Mouse (Mus musculus) stomach, embryonic 14.5 days (tissue): Measurements from ENCODE around the gene Lim2. TPM values are rescaled to one million over a fixed set of nuclear protein-coding genes. Genes with fewer than 3 reads are reported as not detected.

Source experiments
- ATAC-seq: fragments of 200-750 bp; cut with Nextera tagmentation; 2 replicates; pipeline ENCODE4 v1.8.0; 2017; ENCODE audit warnings: low read depth, moderate TSS enrichment; ENCODE audit not compliant: insufficient number of reproducible peaks, insufficient read depth, low FRiP score
- H3K27ac ChIP-seq: fragments of 300-500 bp; sonication (generic); 2 replicates; pipeline ENCODE4 v1.5.1; 2014; ENCODE audit warnings: mild to moderate bottlenecking, low read length, moderate library complexity, mixed read lengths
- H3K27me3 ChIP-seq: fragments of 300-500 bp; sonication (generic); 2 replicates; pipeline ENCODE4 v1.6.1; 2014; ENCODE audit warnings: low read length, control low read depth, mixed read lengths; ENCODE audit not compliant: control insufficient read depth, insufficient read depth
- H3K36me3 ChIP-seq: fragments of 300-500 bp; sonication (generic); 2 replicates; pipeline ENCODE4 v1.6.1; 2014; ENCODE audit warnings: mild to moderate bottlenecking, control low read depth, low read length, moderate library complexity, mixed read lengths; ENCODE audit not compliant: control insufficient read depth, insufficient read depth
- H3K4me1 ChIP-seq: fragments of 300-500 bp; sonication (generic); 2 replicates; pipeline ENCODE4 v1.6.1; 2014; ENCODE audit warnings: low read length, control low read depth, mixed read lengths; ENCODE audit not compliant: control insufficient read depth, insufficient read depth
- H3K4me2 ChIP-seq: fragments of 300-500 bp; sonication (generic); replicated peaks from 2 replicates; pipeline ENCODE4 v1.6.1; 2014; ENCODE audit warnings: low read depth, low read length, control low read depth
- H3K4me3 ChIP-seq: fragments of 300-500 bp; sonication (generic); 2 replicates; pipeline ENCODE4 v1.5.1; 2014; ENCODE audit warnings: low read depth, low read length, control low read depth
- H3K9ac ChIP-seq: fragments of 300-500 bp; sonication (generic); replicated peaks from 2 replicates; pipeline ENCODE4 v1.6.1; 2014; ENCODE audit warnings: low read depth, mild to moderate bottlenecking, control low read depth, low read length, moderate library complexity, mixed read lengths
- H3K9me3 ChIP-seq: fragments of 300-500 bp; sonication (generic); 2 replicates; pipeline ENCODE4 v1.6.1; 2016; ENCODE audit warnings: low read depth, low read length, control low read depth; ENCODE audit not compliant: control insufficient read depth
- WGBS: fragments of 180-500 bp; shearing (Covaris S2); extraction: QIAGEN DNeasy Blood & Tissue Kit; methylation state at CpG from one replicate; pipeline ENCODE4 v1.1.7; 2014; 5-methylcytosine and 5-hydroxymethylcytosine counted together
- polyA plus RNA-seq: library from polyadenylated mRNA; unstranded; fragments of >200 nt; fragmentation: Nextera tagmentation; extraction: Ambion mirVana; gene quantifications from 2 replicates; pipeline ENCODE4 v1.2.1, GENCODE M21; 2014

The Lim2 gene
- polyA plus RNA-seq, 1 experiment from 2014 or later, result not detected

GRCm38 (mm10) chr7:43451726-43452125 is 24.3 kb downstream of the Lim2 start:
- Histone ChIP-seq H3K9me3 (no peaks in the 10 kb centered on the region), H3K4me1 (no peaks in the 10 kb centered on the region), H3K9ac (no peak overlapping the region), H3K27me3 (no peaks in the 10 kb centered on the region), H3K27ac (no peak overlapping the region), H3K4me3 (no peak overlapping the region), H3K36me3 (peaks cover 21% of the 10 kb centered on the region), H3K4me2 (no peak overlapping the region)
- no peak for ATAC-seq
- 91% methylated on average over 11 of the region's 11 CpGs for WGBS

GRCm38 (mm10) chr7:43452609-43453008 is 25.1 kb downstream of the Lim2 start:
- no peak overlapping the region for H3K4me3 ChIP-seq
- H3K27me3 ChIP-seq, result no peaks in the 10 kb centered on the region
- no peaks in the 10 kb centered on the region for H3K4me1 ChIP-seq
- H3K9ac ChIP-seq, result no peak overlapping the region
- H3K9me3 ChIP-seq, result no peaks in the 10 kb centered on the region
- H3K27ac ChIP-seq, result no peak overlapping the region
- WGBS, result 35% methylated on average over 4 of the region's 4 CpGs
- peaks cover 21% of the 10 kb centered on the region for H3K36me3 ChIP-seq
- H3K4me2 ChIP-seq, result no peak overlapping the region
- ATAC-seq, result no peak

GRCm38 (mm10) chr7:43453599-43454355 is 26.3 kb downstream of the Lim2 start:
- no peaks in the 10 kb centered on the region for H3K9me3 ChIP-seq
- H3K36me3 ChIP-seq, result peaks cover 21% of the 10 kb centered on the region
- no peak for ATAC-seq
- H3K4me3 ChIP-seq, result no peak overlapping the region
- no peaks in the 10 kb centered on the region for H3K27me3 ChIP-seq
- H3K4me1 ChIP-seq, result no peaks in the 10 kb centered on the region
- 85% methylated on average over 14 of the region's 14 CpGs for WGBS
- no peak overlapping the region for H3K4me2 ChIP-seq
- no peak overlapping the region for H3K9ac ChIP-seq
- no peak overlapping the region for H3K27ac ChIP-seq

- WGBS, result 87% methylated on average over 6 of the region's 6 CpGs
- peaks cover 21% of the 10 kb centered on the region for H3K36me3 ChIP-seq
- no peak overlapping the region for H3K4me3 ChIP-seq
- no peak overlapping the region for H3K4me2 ChIP-seq
- H3K9me3 ChIP-seq, result no peaks in the 10 kb centered on the region
- H3K4me1 ChIP-seq, result no peaks in the 10 kb centered on the region
- H3K27me3 ChIP-seq, result no peaks in the 10 kb centered on the region
- no peak overlapping the region for H3K9ac ChIP-seq
- H3K27ac ChIP-seq, result no peak overlapping the region
- ATAC-seq, result no peak
Observed at GRCm38 (mm10) chr7:43454371-43454770, 26.9 kb downstream of the Lim2 start.

- Histone ChIP-seq H3K4me1 (no peaks in the 10 kb centered on the region), H3K36me3 (no peaks in the 10 kb centered on the region), H3K9me3 (no peaks in the 10 kb centered on the region), H3K4me3 (no peak within 1 kb of the TSS), H3K4me2 (no peak within 1 kb of the TSS), H3K9ac (no peak within 1 kb of the TSS), H3K27ac (no peak within 1 kb of the TSS), H3K27me3 (no peaks in the 10 kb centered on the region)
- no peak for ATAC-seq
- WGBS, result 63% methylated on average over 4 of the region's 4 CpGs
Observed at GRCm38 (mm10) chr7:43462851-43463250, 35.4 kb downstream of the Lim2 start, which contains the start of gene Vsig10l. Gene Vsig10l (plus strand): TSS chr7:43463151.

- WGBS, result 76% methylated on average over 7 of the region's 7 CpGs
- Histone ChIP-seq H3K4me2 (no peak overlapping the region), H3K36me3 (no peaks in the 10 kb centered on the region)
Observed at GRCm38 (mm10) chr7:43463976-43464375, 36.5 kb downstream of the Lim2 start.

GRCm38 (mm10) chr7:43464864-43465343 is 37.4 kb downstream of the Lim2 start:
- 6% methylated on average over 35 of the region's 35 CpGs for WGBS
- peak overlapping the region; percentile 87 for H3K4me2 ChIP-seq
- no peaks in the 10 kb centered on the region for H3K36me3 ChIP-seq
- no peaks in the 10 kb centered on the region for H3K4me1 ChIP-seq
- H3K9ac ChIP-seq, result no peak overlapping the region
- H3K27ac ChIP-seq, result no peak overlapping the region
- no peaks in the 10 kb centered on the region for H3K27me3 ChIP-seq
- no peak for ATAC-seq
- no peaks in the 10 kb centered on the region for H3K9me3 ChIP-seq
- H3K4me3 ChIP-seq, result peak overlapping the region; percentile 39

More at GRCm38 (mm10) chr7:43463976-43464375, 36.5 kb downstream of the Lim2 start:
- Histone ChIP-seq H3K4me3 (no peak overlapping the region), H3K4me1 (no peaks in the 10 kb centered on the region), H3K9me3 (no peaks in the 10 kb centered on the region), H3K27me3 (no peaks in the 10 kb centered on the region), H3K27ac (no peak overlapping the region), H3K9ac (no peak overlapping the region)
- no peak for ATAC-seq

GRCm38 (mm10) chr7:43465344-43466098 is 38.1 kb downstream of the Lim2 start:
- H3K4me3 ChIP-seq, result peak overlapping the region; percentile 39
- no peaks in the 10 kb centered on the region for H3K27me3 ChIP-seq
- no peak overlapping the region for H3K9ac ChIP-seq
- ATAC-seq, result peak; percentile 88
- H3K27ac ChIP-seq, result no peak overlapping the region
- under 1% methylated on average over 33 of the region's 33 CpGs for WGBS
- H3K4me2 ChIP-seq, result peak overlapping the region; percentile 87
- no peaks in the 10 kb centered on the region for H3K9me3 ChIP-seq
- no peaks in the 10 kb centered on the region for H3K4me1 ChIP-seq
- H3K36me3 ChIP-seq, result no peaks in the 10 kb centered on the region
